Mouse (Mus musculus): ENCODE data around the gene Golm1. TPM values are rescaled to one million over a fixed set of nuclear protein-coding genes. Genes with fewer than 3 reads are reported as not detected.
"Not testable (repeated sequence)": the region's sequence is repeated elsewhere in the genome, so short reads cannot be mapped to it uniquely, and the experiment has no call there.

The Golm1 gene
- 1 to 10 TPM; 5.0 to 6.5 TPM for total RNA-seq (2021)
- long read RNA-seq, experiment 1, partial matches to known transcripts = 8 of 20 reads
- long read RNA-seq, experiment 1, other reads (novel, unspliced or antisense) = 9 of 20 reads
- long read RNA-seq, experiment 2, transcript Golm1-201 (10 exons, 3,954 nt) = major isoform, 6 of 15 reads
- long read RNA-seq, experiment 2, partial matches to known transcripts = 2 of 15 reads
- long read RNA-seq, experiment 2, other reads (novel, unspliced or antisense) = 7 of 15 reads

DNA sequence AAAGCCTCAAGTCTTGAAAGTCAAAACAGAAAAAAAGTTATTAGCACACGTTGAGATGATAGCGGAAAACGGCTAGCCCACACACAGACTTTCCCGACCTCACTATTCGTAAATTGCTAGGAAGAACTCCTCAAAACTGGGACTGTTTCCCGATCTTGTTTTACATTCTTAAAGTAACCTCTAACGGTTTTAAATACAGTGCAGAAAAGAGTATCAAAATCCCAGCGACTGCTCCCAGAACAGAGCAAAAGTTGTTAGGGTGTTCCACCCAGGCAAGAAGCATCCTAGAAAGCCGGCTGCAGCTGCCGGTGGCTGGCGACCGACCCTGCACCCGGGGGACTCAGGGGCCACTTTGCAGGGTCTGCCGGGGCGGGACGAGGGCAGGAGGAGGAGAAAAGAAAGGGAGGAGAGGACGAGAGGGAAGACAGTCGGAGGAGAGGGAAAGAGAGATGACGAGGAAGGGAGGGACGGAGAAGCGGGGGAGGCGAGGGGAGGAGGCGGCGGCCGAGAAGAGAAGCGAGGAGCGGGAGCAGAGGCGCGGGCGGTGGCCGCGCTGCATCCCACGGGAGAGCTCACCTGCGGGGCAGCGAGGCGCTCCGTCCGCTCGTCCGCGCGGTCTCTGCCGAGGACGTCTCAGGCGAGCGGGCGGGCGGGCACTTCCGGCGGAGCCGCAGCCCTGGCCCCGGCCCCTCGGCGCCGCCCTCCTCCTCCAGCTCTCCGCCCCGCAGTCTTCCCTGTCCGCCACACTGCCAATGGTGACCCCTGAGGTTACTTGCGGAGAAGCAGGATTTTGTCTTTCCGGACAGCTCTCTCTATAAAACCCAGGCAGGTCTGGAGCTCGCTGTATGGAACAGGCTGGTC is at the start of gene Golm1:
Golm1 (minus strand) TSS at position 661 of the 861 bp plus-strand sequence.
- peak; percentile 37 for DNase-seq

DNA sequence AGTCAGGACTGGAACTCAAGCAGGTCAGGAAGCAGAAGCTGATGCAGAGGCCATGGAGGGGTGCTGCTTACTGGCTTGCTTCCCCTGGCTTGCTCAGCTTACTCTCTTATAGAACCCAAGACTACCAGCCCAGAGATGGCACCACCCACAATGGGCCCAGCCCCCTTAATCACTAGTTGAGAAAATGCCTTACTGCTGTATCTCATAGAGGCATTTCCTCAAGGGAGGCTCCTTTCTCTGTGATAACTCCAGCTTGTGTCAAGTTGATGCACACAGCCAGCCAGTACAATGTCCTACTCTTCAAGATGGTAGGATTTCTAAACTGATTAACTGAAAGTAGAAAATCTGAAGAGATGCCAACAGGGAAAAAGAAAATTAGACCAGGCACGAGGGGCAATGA is 46.5 kb upstream of the Golm1 start:
- not testable (repeated sequence) for DNase-seq

DNA sequence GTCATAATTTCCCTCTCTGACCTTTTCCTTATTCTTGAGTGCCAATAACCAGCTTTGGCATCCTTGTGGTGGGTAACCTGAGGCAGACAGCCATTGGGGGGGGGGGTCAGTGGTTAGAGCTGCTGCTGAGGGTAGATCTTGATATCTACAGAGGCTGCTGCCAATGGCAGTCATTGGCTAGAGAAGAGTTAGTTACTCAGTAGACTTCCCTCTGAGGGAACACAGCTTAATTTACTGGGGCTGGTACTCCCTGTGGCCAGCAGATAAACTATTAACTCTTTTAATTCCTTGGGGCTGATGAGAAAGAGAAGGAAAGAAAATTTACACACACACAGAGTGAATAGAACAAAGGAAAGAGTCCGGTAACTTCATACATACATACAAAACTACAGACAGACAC is 43.9 kb upstream of the Golm1 start:
- no peak for DNase-seq

DNA sequence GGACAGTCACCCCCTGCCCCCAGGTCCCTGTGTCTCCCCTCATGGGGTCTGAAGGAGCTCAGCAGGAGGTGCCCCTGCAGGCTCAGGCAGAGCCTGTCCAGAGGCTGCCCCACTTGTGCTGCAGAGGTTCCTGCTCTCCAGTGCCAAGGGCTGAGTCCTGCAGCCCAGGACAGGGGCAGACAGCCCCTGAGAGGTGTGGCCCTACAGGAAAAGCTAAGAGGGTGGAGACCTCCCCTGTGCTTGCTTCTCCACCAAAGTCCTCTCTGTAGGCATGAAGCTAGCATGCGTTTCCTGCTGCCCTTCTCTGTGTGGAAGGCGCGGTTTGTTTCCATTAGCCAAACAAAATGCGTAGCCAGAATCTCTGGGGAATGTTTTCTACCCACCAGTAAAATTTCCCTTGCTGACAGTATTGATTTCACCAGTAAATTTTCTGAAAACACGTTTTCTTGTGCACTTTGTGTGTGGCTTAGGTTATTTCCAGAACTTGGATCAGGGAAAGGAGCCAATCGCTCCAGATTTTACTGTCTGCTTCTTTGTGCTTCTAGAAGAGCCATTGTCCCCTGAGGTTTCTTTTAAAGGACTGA is 43.3 kb upstream of the Golm1 start:
- DNase-seq = not testable (repeated sequence)

- DNase-seq = no peak
Measured at GRCm38 (mm10) chr13:59713710-59714109, 38.1 kb upstream of the Golm1 start.

- DNase-seq = not testable (repeated sequence)
Measured at GRCm38 (mm10) chr13:59711984-59712383, 36.4 kb upstream of the Golm1 start, which contains the start of gene Spata31d1b. Gene Spata31d1b, plus strand, starts transcription at chr13:59712284.

DNA sequence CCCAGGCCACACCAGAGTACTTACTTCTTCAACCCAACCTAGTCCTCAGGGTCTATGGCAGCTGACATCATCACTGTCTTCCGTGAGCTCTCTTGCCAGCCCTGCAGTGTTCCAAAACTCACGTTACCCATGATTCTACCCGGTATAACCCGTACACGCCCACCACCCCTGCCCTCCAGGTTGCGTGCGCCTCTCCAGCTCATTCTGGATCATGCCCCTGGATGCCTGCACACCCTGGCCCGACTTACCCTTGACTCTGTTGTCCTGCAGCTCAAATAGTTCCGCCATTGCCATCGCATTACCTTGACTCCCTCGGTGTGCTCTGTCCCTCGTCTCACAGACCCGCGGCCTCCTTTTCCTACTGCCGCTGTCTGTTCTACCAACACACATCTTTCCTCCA is 34.6 kb upstream of the Golm1 start, which contains the start of gene Spata31d1a:
Spata31d1a (minus strand) TSS at position 101 of the 400 bp plus-strand sequence.
- DNase-seq = no peak

GRCm38 (mm10) chr13:59704562-59704961 is 29.0 kb upstream of the Golm1 start:
- DNase-seq = no peak

GRCm38 (mm10) chr13:59703514-59703913 is 27.9 kb upstream of the Golm1 start:
- DNase-seq = no peak

DNA sequence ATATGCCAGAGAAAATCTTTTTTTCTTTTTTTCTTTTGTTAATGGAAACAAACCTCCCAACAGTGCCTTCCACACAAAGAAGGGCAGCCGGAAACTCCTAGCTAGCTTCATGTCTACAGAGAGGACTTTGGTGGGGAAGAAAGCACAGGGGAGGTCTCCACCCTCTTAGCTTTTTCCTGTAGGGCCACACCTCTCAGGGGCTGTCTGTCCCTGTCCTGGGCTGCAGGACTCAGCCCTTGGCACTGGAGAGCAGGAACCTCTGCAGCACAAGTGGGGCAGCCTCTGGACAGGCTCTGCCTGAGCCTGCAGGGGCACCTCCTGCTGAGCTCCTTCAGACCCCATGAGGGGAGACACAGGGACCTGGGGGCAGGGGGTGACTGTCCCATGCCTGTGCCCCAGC is 24.5 kb upstream of the Golm1 start:
- DNase-seq = not testable (repeated sequence)

- no peak for DNase-seq
Measured at GRCm38 (mm10) chr13:59699131-59699530, 23.5 kb upstream of the Golm1 start.

DNA sequence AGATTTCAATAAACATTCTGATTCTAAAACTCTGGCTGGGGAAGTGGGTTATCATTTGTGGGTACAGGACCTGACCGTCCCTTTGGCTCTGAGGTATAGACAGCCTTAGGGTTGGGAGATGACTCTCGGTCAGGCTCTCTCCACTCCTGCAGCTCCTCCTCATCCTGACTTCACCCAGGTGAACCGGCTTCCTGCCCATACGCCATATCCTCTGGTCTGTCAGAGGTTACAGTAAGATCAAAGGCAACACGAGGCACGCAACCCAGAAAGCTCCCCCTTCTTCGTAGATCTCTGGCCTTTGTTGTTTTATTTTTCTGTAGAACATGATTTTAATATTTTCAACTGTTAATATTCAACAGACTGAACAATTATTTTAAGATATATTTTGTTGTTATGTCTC is 20.2 kb upstream of the Golm1 start:
- DNase-seq = no peak

DNA sequence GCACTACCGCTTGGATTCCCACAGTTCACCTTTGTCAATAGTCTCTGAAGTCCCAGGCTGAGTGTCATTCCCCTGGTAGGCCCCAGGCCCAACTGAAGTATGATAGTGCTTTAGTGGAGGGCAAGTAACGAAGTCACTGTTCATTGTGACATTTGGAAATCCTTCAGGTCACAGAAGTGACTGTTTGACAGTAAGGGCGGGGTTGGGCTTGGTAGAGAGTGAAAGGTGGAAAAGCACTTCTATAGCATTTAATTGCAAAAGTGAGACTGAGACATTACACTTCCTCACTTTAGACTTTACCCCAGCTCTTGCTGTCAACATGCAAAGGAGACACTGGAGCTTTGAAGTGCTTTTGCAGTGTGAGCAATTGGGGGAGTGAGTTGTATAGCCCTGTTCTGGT is 18.4 kb upstream of the Golm1 start, which contains the start of gene 4921517D22Rik:
4921517D22Rik (minus strand) TSS at position 101 of the 400 bp plus-strand sequence.
- DNase-seq = no peak

- no peak for DNase-seq
Measured at GRCm38 (mm10) chr13:59691478-59691877, 15.9 kb upstream of the Golm1 start.

GRCm38 (mm10) chr13:59690576-59690975 is 15.0 kb upstream of the Golm1 start:
- DNase-seq = no peak

- DNase-seq = no peak
Measured at GRCm38 (mm10) chr13:59689843-59690242, 14.2 kb upstream of the Golm1 start.

GRCm38 (mm10) chr13:59689313-59689712 is 13.7 kb upstream of the Golm1 start:
- DNase-seq = no peak

DNA sequence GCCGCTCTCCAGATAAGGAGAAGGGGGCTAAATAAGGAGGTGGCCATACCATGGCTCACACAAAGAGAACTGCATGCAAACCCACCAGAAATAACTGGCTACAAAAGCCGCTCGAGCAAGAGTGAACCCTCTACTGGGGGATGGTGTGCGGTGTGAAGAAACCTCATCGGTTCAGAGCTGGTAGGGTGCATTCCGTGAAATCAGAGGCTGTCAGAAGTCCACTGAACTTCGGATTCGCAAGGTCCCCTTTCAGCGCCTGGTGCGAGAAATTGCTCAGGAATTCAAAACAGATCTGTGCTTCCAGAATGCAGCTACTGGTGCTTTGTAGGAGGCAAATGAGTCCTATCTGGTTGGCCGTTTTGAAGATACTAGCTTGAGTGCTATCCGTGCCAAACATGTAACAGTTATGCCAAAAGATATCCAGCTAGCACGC is 12.7 kb upstream of the Golm1 start:
- DNase-seq = no peak

DNA sequence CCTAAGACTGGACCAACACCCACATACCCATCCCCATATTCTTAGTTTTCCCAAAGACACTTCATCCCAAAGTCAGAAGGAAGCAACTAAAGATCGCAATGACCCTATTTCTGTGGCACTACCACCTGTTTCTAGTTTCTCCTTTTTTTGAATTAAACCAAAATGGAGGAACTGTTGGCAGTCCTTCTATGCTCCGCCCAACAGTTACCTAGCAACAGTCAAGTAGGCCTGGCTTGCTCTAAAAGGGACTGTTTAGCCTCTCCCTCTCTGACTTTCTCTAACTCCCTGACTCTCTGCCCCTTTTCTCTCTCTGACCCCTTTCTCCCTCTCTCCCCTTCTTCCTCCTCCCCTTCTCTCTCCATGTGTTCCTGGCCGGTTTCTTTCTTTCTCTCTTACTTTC is 9.6 kb upstream of the Golm1 start:
- no peak for DNase-seq

DNA sequence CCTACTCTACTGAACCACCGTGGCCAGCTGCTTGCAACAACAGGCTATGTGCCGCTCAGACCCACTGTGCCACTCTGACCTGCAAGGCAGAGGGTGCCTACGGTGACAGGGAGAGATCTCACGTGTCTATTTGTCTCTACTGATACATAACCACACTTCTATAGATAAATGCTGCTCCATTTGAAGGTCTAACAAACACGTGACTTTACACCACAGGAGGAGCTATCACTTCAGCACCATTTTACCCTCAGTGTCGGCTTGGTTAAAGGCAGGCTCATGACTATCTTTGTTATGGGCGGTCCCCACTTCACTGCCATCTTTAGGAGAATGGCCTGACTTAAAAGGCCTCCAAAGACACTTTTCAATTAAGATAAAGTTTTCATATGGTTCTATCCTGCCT is 7.0 kb upstream of the Golm1 start:
- no peak for DNase-seq

DNA sequence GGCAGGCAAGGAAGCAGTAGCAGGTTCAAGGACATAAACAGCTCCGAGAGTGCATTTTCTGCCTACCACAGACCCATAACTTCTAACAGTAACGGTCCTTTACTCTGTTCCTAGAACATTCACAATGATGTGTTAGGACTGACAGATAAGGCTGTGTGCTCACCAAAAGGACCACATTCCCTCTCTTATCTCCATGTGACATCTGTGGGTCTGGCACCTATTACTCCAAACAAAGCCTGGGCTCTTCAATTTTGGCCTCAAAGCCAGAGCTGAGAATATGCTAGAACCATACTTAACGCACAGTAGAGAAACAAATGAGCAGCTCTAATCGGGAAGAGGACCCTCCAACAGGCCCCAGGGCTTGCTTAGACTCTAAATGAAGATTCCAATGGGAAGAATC is 4.3 kb upstream of the Golm1 start:
- DNase-seq = no peak

DNA sequence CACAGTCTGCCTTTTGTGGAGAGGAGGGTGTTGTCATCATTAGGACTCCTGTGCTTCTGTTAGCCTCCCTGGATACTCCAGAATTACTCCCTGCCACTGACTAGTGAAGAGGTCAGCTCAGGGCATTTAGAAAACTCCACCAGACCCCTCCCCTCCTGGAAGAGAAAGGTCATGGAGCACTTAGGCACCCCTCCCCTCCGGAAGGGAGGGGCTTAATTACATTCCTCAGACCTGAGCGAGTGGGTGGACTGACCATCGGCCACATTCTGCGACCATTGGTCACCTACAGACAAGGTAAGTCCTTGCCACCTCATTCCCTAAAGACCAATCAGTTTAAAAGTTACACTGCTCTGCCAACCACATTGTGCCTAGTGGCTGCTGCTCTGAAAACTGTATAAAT is 3.7 kb upstream of the Golm1 start:
- DNase-seq = no peak

Data from gastrocnemius, postnatal 25 days (tissue).